Mouse (Mus musculus): Measurements from ENCODE around the gene Gtsf1.
"Not testable (repeated sequence)": the region's sequence is repeated elsewhere in the genome, so short reads cannot be mapped to it uniquely, and the experiment has no call there.

Gene Gtsf1

DNA sequence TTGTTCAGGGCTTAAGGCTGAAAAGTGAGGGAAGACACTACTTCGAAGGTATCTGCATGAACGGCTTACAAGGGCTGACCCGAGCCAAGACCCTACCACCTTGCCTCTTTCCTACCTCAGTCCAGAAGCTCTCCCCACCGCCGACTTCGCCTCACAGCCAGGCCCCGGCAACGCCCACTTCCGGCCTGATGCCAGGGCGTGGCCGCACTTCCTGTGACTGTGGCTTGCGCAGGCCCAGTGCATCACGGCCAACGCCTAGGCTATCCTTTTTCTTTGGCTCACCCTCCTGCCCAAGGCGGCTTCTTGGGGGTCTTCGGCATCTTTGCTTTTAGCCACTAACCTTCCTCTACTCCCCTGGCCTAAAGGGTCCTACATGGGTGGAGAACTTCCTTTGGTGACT lies at the start of gene Gtsf1:
Gtsf1 (minus strand) TSS at position 230 of the 400 bp plus-strand sequence.
- no peak for DNase-seq (ENCODE audit: low read depth, low spot score)

DNA sequence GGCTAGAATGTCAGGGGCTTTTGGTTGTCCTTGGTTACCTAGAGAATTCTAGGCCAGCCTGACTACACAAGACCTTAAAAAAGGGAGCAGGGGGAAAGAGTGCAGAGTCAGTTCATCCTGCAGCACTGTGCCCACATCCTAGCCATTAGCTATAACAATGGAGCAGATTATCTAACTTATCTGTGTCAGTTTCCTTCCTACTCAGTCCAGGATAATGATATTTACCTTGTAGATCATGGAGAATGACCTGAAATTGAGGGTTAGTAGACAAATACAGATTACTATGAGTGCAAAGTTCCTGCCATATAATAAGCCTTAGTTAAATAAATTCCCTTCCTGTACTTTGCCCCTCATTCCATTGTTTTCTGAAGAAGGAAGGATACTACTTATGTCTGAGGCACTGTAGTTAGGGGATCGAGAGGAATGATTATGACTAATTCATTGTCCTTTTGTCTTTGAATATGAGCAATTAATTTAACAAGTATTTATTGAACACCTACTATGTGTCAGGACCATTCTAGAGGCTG lies 48.9 kb upstream of the Gtsf1 start:
- DNase-seq (ENCODE audit: low read depth, low spot score), result no peak

- DNase-seq (ENCODE audit: low read depth, low spot score), result no peak
Observed at GRCm38 (mm10) chr15:103473769-103474168, 43.5 kb upstream of the Gtsf1 start.

DNA sequence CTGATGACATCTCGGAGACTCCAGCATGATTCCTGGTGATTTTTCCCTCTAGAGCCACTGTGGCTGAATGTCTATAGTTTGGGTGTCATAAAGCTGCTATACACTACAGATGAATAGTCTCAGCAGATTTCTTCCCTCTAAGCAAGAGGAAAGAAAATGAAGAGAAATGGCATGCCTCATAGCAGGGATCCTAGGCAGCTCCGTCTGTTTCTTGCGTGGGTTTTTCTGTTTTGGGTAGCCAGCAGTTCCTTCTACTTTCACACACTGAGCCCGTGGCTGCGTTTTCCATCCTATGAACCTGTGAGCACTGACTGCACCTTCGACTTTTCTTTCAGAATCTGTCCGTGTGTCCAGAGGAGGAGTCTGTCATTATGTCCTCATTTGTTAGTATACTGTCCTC lies 42.9 kb upstream of the Gtsf1 start:
- DNase-seq (ENCODE audit: low read depth, low spot score), result no peak

GRCm38 (mm10) chr15:103472265-103472664 lies 42.0 kb upstream of the Gtsf1 start:
- no peak for DNase-seq (ENCODE audit: low read depth, low spot score)

- DNase-seq (ENCODE audit: low read depth, low spot score), result no peak
Observed at GRCm38 (mm10) chr15:103471488-103472194, 41.4 kb upstream of the Gtsf1 start.

DNA sequence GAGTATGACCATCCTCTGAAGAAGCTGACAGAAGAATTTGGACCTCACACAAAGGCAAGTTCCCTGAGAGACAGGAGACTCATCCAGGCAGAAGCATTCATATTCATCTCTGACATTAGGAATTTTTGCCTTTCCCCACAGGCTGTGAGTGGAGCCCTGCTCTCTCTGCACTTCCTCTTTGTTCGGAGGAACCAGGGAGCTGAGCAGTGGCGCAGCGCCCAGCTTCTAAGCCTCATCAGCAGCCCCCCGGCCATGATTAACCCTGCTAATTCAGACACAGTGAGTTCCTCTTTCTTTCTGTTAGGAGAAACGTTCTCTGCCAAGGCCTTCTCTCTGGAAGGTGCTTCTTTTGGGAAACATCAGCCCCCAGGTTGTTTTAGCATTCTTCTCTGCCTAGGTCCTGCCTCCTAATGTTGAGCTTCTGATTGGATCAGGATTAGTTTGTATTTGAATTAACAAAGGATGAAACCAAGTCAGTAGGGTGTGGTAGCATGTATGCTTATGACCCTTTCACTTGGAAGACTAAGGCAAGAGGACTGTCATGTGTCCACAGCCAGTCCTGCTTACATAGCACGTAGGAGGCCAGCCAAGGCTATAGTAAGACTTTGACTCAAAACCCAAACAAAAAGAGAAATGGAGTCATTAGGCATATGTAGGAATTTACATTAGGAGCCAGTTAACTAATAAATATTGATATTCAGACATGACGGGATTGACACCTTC lies 32.4 kb upstream of the Gtsf1 start:
- DNase-seq (ENCODE audit: low read depth, low spot score), result no peak

- DNase-seq (ENCODE audit: low read depth, low spot score), result no peak
Observed at GRCm38 (mm10) chr15:103454449-103454848, 24.2 kb upstream of the Gtsf1 start.

DNA sequence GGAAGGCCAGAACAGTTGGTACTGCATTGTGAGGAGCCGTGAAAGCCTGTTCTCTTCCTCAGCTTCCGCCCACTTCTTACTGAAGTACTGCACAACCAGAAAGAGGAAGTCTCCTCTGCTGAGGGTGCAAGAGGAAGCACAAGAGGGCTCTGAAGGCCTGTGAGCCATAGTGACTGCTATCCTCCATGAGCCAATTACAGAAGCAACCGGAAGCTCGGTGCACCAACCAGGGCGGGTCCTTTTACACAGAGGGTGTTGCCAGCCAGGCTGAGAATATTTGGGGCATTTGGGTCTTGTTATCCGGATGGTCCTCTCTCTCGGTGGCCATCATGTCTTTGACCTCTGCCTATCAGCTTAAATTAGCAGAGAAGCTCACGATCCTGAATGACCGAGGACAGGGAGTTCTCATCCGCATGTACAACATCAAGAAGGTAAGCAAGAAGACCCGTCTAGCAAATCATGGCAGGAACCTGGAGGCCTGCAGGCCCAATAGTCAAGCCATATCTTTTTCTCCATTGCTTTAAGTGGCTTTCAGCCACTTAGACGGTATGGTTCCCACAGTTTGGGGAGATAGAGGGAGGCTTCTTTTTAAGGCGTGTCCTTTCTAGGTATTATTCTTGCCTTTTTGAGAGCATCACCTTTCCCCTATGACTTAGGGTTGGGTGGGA lies 23.4 kb upstream of the Gtsf1 start, which contains the start of gene Nckap1l:
Nckap1l (plus strand) TSS at position 244 of the 668 bp plus-strand sequence.
- DNase-seq (ENCODE audit: low read depth, low spot score), result peak; percentile 28

DNA sequence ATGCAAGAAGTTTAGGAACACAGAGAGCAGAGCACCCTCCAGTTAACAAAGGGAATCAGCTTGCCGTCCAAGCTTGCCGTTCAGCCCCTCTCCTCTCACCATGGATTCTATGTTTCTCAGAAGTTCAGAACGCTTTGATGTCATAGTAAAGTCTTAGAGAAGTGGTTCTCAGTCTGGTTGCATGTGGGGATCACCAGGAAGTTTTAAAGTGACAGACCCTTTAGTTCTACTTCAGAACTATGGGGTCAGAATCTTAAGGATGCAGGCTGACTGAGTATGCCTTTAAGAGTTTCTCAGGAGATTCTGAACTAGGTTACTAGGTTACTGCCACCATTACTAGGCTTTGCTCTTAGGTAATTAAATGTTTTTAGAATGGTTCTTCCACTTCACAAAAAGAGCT lies 18.1 kb upstream of the Gtsf1 start, which contains the start of gene Gtsf2:
Gtsf2 (minus strand) TSS at position 101 of the 400 bp plus-strand sequence.
- DNase-seq (ENCODE audit: low read depth, low spot score), result no peak

DNA sequence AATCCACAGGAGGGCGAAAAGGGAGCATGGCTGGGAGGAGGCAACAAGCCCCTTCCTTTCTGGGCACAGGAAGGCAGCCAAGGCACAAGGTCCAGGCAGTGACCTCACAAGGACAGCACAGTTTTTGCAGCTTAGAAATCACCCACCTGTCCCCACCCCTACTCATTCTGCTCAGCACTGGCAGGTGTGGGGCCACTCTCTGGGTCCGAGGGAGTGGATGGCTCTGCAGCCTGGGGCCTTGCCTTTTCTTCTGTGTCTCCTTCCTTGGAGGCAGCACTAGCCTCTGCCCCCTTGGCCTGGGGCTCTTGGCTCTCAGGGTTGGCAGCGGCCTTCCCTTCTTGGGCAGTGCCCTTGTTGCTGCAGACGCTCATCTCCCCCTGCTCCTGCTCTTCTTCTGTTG lies 15.7 kb upstream of the Gtsf1 start:
- DNase-seq (ENCODE audit: low read depth, low spot score), result not testable (repeated sequence)

- no peak for DNase-seq (ENCODE audit: low read depth, low spot score)
Observed at GRCm38 (mm10) chr15:103427017-103427416, 3.3 kb downstream of the Gtsf1 start.

DNA sequence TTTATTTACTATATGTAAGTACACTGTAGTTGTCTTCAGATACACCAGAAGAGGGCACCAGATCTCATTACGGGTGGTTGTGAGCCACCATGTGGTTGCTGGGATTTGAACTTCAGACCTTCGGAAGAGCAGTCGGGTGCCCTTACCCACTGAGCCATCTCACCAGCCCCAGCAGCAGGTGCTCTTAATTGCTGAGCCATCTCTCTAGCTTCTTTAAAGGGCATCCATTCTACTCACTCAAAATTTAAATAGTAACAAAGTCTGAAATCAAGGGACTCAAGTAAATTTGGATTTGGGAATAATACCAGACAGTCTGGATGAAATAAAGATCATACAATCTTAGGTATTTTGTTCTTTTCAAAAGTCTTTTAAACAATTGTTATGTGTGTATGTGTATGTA lies 24.7 kb downstream of the Gtsf1 start:
- not testable (repeated sequence) for DNase-seq (ENCODE audit: low read depth, low spot score)

GRCm38 (mm10) chr15:103401361-103401760 lies 28.9 kb downstream of the Gtsf1 start:
- DNase-seq (ENCODE audit: low read depth, low spot score), result no peak

- DNase-seq (ENCODE audit: low read depth, low spot score), result no peak
Observed at GRCm38 (mm10) chr15:103393577-103393976, 36.7 kb downstream of the Gtsf1 start.

DNA sequence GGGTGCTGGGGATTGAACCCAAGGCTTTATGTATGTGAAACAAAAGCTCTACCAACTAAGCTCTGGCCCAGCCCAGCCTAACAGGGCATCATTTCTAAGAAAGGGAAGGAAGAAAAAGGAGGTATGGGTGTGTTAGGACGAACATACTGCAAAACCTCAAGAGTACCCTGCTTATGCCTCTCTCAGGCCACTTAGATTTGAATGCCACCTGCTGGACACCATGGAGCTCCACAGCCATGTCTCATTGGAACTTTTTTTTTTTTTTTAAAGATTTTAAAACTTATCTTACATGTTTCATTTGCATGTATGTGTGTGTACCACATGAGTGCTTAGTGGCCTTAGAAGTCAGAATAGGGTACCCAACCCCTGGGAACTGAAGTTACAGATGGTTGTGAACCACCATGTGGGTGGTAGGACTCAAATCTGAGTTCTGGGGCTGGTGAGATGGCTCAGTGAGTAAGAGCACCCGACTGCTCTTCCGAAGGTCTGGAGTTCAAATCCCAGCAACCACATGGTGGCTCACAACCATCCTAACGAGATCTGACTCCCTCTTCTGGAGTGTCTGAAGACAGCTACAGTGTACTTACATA lies 41.6 kb downstream of the Gtsf1 start:
- no peak for DNase-seq (ENCODE audit: low read depth, low spot score)

- DNase-seq (ENCODE audit: low read depth, low spot score), result no peak
Observed at GRCm38 (mm10) chr15:103383771-103384488, 46.3 kb downstream of the Gtsf1 start.

DNA sequence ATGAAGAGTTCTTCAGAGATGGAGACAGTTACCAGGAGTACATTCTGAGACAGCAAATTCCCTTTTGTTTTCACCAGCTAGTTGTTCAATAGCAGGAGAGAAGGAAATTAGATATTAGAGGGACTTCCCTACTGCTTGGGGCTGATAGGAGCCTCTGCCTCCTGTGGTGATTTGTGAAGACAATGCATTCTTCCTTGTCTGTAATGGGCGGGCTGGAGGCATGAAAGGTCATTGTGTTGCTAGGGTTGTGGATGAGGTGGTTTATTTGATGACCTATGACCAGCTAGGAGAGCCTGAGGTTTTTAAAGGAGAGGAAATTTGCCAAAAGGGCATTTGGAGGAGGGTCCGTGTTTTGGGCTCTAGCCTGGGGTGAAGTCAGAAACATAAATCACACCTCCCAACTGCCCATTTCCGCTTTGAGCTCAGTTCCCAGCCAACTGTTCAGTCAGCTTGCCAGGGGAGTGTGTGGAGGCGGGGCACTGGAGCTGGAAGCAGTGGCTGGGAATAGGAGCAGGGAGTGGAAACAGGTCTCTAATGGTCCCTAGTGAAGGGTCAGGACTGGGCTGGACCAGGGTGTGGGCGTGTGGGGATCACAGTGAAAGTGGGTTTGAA lies 47.4 kb downstream of the Gtsf1 start:
- DNase-seq (ENCODE audit: low read depth, low spot score), result no peak

- DNase-seq (ENCODE audit: low read depth, low spot score), result no peak
Observed at GRCm38 (mm10) chr15:103382075-103382474, 48.2 kb downstream of the Gtsf1 start.

DNA sequence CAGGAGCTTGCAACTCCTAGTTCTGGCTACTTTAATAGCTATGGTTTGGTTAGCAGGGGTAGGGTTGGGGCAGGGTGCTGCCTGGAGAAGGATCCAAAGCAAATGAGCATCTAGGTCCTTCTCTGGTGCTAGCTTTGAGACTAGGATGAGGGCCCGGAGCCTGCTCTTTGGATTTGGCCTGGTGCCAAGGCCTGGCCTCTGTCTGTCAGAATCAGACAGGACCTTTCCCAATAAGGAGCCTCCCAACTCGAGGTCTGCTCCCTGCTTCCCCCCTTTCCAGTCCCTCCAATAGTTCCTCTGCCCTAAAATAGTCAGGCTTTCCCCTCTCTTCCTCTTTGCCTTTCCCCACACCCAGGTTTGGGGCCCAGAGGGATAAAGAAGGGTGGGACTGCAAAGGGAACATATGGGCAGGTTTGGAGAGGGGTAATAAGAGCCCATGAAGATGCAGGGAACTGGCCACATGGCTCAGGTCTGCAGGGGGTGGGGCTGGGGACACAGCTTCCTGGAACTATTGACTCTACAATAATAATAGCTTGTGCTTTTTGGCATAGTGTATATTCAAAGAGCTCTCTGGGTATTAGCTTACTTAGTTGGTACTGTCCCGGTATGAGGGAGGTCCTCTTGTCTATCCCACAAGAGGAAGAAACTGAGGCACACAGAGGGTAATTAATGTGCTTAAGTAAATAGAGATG lies 51.5 kb downstream of the Gtsf1 start:
- DNase-seq (ENCODE audit: low read depth, low spot score), result no peak
